Mouse (Mus musculus) thymus, postnatal 4 days (tissue): Measurements from ENCODE around the gene Gm28036.
"Not testable (repeated sequence)": the region's sequence is repeated elsewhere in the genome, so short reads cannot be mapped to it uniquely, and the experiment has no call there.

Experiments used
- DNase-seq: peaks from one replicate; pipeline ENCODE4 v3.0.0; 2021

Gene Gm28036

GRCm38 (mm10) chr2:156126992-156127391, at the start of gene Gm28036:
TSS of gene Gm28036 (minus strand) at chr2:156127092.
- no peak for DNase-seq

GRCm38 (mm10) chr2:156166557-156166956, 39.7 kb upstream of the Gm28036 start:
- DNase-seq, result no peak

- DNase-seq, result no peak
Measured at GRCm38 (mm10) chr2:156165478-156165877, 38.6 kb upstream of the Gm28036 start.

GRCm38 (mm10) chr2:156151538-156151937, 24.6 kb upstream of the Gm28036 start:
- DNase-seq, result no peak

GRCm38 (mm10) chr2:156147316-156147915, 20.5 kb upstream of the Gm28036 start:
- DNase-seq, result no peak

GRCm38 (mm10) chr2:156146272-156146989, 19.5 kb upstream of the Gm28036 start:
- DNase-seq, result no peak

- DNase-seq, result no peak
Measured at GRCm38 (mm10) chr2:156145486-156146130, 18.7 kb upstream of the Gm28036 start.

- peak; percentile 96 for DNase-seq
Measured at GRCm38 (mm10) chr2:156143953-156144724, 17.2 kb upstream of the Gm28036 start, which contains the start of the genes Romo1 and Nfs1. TSS of gene Romo1 (plus strand) at chr2:156144039. TSS of gene Nfs1 (minus strand) at chr2:156144186.

- DNase-seq, result no peak
Measured at GRCm38 (mm10) chr2:156143367-156143766, 16.5 kb upstream of the Gm28036 start.

- no peak for DNase-seq
Measured at GRCm38 (mm10) chr2:156142820-156143219, 15.9 kb upstream of the Gm28036 start.

GRCm38 (mm10) chr2:156135695-156136094, 8.8 kb upstream of the Gm28036 start:
- peak; percentile 31 for DNase-seq

- DNase-seq, result no peak
Measured at GRCm38 (mm10) chr2:156134161-156134560, 7.3 kb upstream of the Gm28036 start.

GRCm38 (mm10) chr2:156123731-156124130, 3.2 kb downstream of the Gm28036 start:
- DNase-seq, result no peak

GRCm38 (mm10) chr2:156119566-156119965, 7.3 kb downstream of the Gm28036 start:
- no peak for DNase-seq

- DNase-seq, result not testable (repeated sequence)
Measured at GRCm38 (mm10) chr2:156112080-156112423, 14.8 kb downstream of the Gm28036 start.

GRCm38 (mm10) chr2:156111358-156112079, 15.4 kb downstream of the Gm28036 start, which contains the start of the genes Cpne1 and Rbm12:
TSS of gene Cpne1 (minus strand) at chr2:156111965.
TSS of gene Rbm12 (minus strand) at chr2:156111978.
- peak; percentile 98 for DNase-seq

GRCm38 (mm10) chr2:156110627-156111357, 16.1 kb downstream of the Gm28036 start:
- peak; percentile 29 for DNase-seq

- DNase-seq, result no peak
Measured at GRCm38 (mm10) chr2:156091926-156092325, 35.0 kb downstream of the Gm28036 start.

- no peak for DNase-seq
Measured at GRCm38 (mm10) chr2:156089799-156090198, 37.1 kb downstream of the Gm28036 start.

GRCm38 (mm10) chr2:156087391-156088110, 39.3 kb downstream of the Gm28036 start:
- DNase-seq, result no peak

- no peak for DNase-seq
Measured at GRCm38 (mm10) chr2:156084541-156084940, 42.4 kb downstream of the Gm28036 start.
